Mouse (Mus musculus): ENCODE measurements around the gene Fam163a. TPM values are rescaled to one million over a fixed set of nuclear protein-coding genes. Genes with fewer than 3 reads are reported as not detected.
"Not testable (repeated sequence)": the region's sequence is repeated elsewhere in the genome, so short reads cannot be mapped to it uniquely, and the experiment has no call there.

Gene Fam163a
- total RNA-seq, 2 experiments from 2014 or later: 10.5 to 11.6 TPM

DNA sequence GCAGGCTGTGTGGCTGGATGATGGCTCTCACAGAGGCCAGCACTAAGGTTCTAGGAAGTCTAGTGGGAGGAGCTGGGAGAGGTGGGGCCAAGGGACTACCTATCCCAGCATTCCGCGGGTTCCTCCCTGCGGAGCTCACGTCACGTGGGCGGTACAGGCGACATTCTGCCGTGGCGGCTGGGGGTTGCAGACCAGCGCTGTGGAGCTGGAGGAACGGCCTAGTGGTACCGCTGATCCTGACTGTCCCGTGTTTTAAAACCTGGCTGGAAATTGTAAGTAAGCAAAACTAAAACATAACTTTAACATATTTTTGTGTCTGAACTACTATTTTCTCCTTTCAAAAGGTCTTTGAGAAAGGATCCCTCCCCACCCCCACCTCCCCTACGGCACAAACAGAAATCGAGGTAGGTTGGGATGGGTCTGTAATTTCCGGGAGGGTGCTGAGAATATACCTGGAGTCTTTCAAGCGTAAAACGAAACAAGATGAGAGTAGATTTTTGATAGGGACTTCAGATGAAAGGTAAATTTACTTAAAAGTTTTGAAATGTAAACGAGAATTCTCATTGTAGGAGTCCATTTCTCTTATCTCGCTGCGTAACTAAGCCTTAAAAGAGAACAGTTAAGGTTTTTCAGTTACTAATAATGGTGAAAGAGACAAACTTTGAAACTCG lies 164.0 kb downstream of the Fam163a start:
- intact Hi-C loops (cut with DNase I): no loop called here

GRCm38 (mm10) chr1:156039989-156040388 lies 164.8 kb downstream of the Fam163a start:
- intact Hi-C loops (cut with DNase I): not testable (repeated sequence)

More for the DNA sequence above, 164.0 kb downstream of the Fam163a start:
- peak; percentile 86 to 95 for DNase-seq (ENCODE audit: extremely low spot score in 1 of 2, low spot score in 2 of 2)

DNA sequence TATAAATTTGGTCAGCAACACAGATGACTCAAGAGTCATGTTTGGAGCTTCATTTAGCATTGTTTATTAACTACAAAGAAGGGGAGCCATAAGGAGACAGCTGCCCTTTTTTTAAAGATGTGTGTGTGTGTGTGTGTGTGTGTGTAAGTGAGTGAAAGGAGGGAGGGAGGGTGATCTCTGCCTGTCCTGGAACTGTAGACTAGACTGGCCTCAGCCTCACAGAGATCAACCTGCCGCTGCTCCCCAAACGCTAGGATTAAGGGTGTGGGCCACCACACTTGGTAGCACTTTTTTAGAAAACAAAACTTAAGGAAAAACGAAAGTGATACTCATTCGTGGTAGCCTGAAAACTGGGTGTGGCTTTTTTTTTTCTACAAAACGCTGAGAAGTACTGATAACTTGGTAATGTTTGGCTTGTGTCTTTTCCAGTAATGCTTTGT lies 167.7 kb downstream of the Fam163a start:
- intact Hi-C loops (cut with DNase I): no loop called here

More at GRCm38 (mm10) chr1:156039989-156040388, 164.8 kb downstream of the Fam163a start:
- DNase-seq (ENCODE audit: extremely low spot score in 1 of 2, low spot score in 2 of 2): peak in 1 of 2 experiments; percentile 27

DNA sequence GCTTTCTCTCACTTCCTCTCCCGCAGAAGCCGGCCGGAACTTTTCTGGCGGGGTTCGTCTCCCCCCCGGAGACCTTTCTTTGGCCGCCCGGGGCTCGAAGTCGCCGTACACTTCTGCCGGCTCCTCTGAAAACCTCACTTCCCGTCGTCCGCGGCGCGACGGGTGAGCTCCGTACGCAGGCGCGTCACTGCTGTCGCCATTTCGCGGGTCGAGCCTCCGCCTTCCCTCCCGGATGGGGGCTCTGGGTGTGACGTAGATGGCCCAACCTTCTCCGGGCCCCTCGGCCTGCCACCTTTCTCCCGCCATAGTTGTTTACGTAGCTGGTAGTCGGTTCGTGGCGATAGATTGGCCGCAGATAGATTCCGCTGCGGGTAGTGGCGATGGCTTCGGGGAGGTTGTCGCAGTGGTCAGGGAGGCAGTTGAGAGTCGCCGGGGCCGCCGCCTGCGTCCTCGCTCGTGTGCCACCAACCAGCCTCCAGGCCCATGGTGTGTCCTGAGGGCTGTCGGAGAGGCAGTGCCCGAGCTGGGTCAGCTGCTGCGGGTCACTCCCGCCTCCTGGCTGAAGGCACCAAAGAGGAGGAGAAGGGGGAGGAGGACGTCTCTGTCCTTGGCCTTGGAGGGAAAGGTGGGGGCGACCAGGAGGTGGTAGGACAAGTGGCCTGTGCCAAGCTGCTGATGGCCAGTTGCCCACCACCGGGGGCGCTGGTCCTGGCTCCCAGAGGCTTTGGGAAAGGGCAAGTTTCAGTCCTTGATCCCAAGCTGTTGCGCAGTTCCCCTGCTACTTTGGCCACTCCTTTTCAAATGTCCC lies 168.7 kb downstream of the Fam163a start, which contains the start of gene Tor1aip1:
Gene Tor1aip1 (minus strand): TSS at position 551 of the 808 bp plus-strand sequence.
- DNase-seq (ENCODE audit: extremely low spot score in 1 of 2, low spot score in 2 of 2): peak; percentile 98 to 99
- intact Hi-C loops (cut with DNase I): no loop called here

More for the DNA sequence above, 167.7 kb downstream of the Fam163a start:
- no peak for DNase-seq (ENCODE audit: extremely low spot score in 1 of 2, low spot score in 2 of 2)

- intact Hi-C loops (cut with DNase I): no loop called here
- DNase-seq (ENCODE audit: extremely low spot score in 1 of 2, low spot score in 2 of 2): peak in 1 of 2 experiments; percentile 90
Measured at GRCm38 (mm10) chr1:156035269-156035929, 169.4 kb downstream of the Fam163a start, which contains the start of gene Tor1aip2. Gene Tor1aip2 (plus strand): TSS chr1:156035403.

DNA sequence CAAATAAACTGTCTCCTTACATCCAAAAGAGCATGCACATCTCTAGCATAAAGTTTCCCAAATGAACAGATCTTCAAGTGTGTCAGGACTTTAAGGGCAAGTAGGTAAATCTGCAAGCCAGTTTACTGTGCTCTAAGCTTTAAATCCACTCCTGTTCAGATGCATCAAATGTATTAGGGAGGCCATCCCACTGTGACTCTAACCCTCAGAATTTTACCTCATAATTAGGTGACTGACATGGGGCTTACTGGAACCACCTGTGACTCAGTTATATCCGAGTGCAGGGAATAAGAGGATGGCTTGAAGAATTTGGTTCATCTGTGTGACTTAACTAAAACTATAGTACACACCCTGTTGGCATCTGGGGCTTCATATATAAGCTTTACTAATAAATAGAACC lies 170.2 kb downstream of the Fam163a start:
- no peak for DNase-seq (ENCODE audit: extremely low spot score in 1 of 2, low spot score in 2 of 2)
- intact Hi-C loops (cut with DNase I): no loop called here

DNA sequence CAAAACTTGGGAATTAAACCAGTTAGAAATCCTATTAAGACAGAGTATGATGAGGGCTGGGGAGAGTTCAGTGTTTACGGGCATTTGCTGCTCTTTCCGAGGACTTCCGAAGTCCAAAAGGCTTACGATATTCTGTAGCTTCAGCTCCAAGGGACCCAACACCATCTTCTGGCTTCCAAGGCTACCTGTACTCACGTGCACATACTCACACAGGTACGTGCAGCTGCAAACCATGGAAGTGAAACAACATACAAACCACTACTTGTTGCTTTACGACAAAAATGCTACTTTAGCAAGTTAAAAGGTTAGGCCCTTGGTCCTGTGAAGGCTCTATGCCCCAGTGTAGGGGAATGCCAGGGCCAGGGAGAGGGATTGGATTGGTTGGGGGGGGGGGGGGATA lies 170.9 kb downstream of the Fam163a start:
- DNase-seq (ENCODE audit: extremely low spot score in 1 of 2, low spot score in 2 of 2): no peak
- intact Hi-C loops (cut with DNase I): no loop called here

- no peak for DNase-seq (ENCODE audit: extremely low spot score in 1 of 2, low spot score in 2 of 2)
- intact Hi-C loops (cut with DNase I): no loop called here
Measured at GRCm38 (mm10) chr1:156028340-156028975, 176.4 kb downstream of the Fam163a start.

DNA sequence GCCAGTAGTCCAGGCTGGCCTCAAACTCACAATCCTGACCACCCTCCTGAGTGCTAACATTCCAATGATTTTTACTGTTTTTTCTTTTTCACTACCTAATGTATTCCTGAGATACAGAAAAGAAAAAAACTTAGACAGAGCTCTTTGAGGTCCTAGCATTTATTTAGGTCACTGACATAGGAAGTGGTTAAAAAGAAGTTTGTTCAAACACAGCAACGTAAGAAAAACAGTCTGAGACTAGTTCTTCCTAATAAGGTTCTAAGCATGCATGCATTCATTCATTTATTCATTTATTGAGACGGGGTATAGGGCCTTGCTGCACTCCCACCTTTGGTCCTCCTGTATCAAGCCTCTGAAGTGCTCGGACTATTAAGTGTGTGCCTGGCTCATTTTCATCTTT lies 177.0 kb downstream of the Fam163a start:
- DNase-seq (ENCODE audit: extremely low spot score in 1 of 2, low spot score in 2 of 2): no peak

More for the DNA sequence above, 177.0 kb downstream of the Fam163a start:
- intact Hi-C loops (cut with DNase I): no loop called here

Other genes starting within 250 kb of the Fam163a start
- 10 to 100 TPM; 38.6 to 42.6 TPM for gene Cep350, start 231.8 kb downstream of the Fam163a start, total RNA-seq (2021)
- gene Tor1aip2, start 169.6 kb downstream of the Fam163a start, total RNA-seq (2021): 10 to 100 TPM; 55.4 to 56.1 TPM
- gene Tor1aip1, start 168.5 kb downstream of the Fam163a start, total RNA-seq (2021): 10 to 100 TPM; 18.1 to 21.3 TPM
- gene Tdrd5, start 98.6 kb upstream of the Fam163a start, total RNA-seq (2021): 1 to 10 TPM; 2.9 to 3.4 TPM
- gene Nphs2, start 105.7 kb upstream of the Fam163a start, total RNA-seq (2021): under 1 TPM; 0.41 to 0.65 TPM
- 100 to 1,000 TPM; 395 to 432 TPM for gene Gm2000, start 161.0 kb upstream of the Fam163a start, total RNA-seq (2021)
- gene Axdnd1, start 216.1 kb upstream of the Fam163a start, total RNA-seq (2021): under 1 TPM; 0.34 to 0.45 TPM

Measured in left cerebral cortex, postnatal 10 days (tissue).